Mouse (Mus musculus) lung, embryonic 14.5 days (tissue): ENCODE data around the gene Colgalt2. TPM values are rescaled to one million over a fixed set of nuclear protein-coding genes. Genes with fewer than 3 reads are reported as not detected.

Experiments
- ATAC-seq: fragments of 200-750 bp; cut with Nextera tagmentation; 2 replicates; pipeline ENCODE4 v1.8.0; 2017; ENCODE audit warnings: mild to moderate bottlenecking, moderate TSS enrichment, moderate library complexity; ENCODE audit not compliant: insufficient read depth
- DNase-seq: peaks from one replicate; pipeline ENCODE4 v3.0.0-alpha.2; 2015
- H3K27ac ChIP-seq: fragments of 300-500 bp; sonication (generic); 2 replicates; pipeline ENCODE4 v1.5.1; 2014; ENCODE audit warnings: low read depth, mild to moderate bottlenecking, moderate library complexity
- H3K27me3 ChIP-seq: fragments of 300-500 bp; sonication (generic); 2 replicates; pipeline ENCODE4 v1.6.1; 2014; ENCODE audit warnings: low read length, control low read depth; ENCODE audit not compliant: insufficient read depth
- H3K36me3 ChIP-seq: fragments of 300-500 bp; sonication (generic); 2 replicates; pipeline ENCODE4 v1.6.1; 2014; ENCODE audit warnings: control low read depth; ENCODE audit not compliant: insufficient read depth
- H3K4me1 ChIP-seq: fragments of 300-500 bp; sonication (generic); 2 replicates; pipeline ENCODE4 v1.6.1; 2014; ENCODE audit warnings: antibody characterized with exemption, control low read depth; ENCODE audit not compliant: insufficient read depth
- H3K4me2 ChIP-seq: fragments of 300-500 bp; sonication (generic); 2 replicates; pipeline ENCODE4 v1.6.1; 2014; ENCODE audit warnings: mild to moderate bottlenecking
- H3K4me3 ChIP-seq: fragments of 300-500 bp; sonication (generic); 2 replicates; pipeline ENCODE4 v1.5.1; 2014; ENCODE audit warnings: low read depth, low read length
- H3K9ac ChIP-seq: fragments of 300-500 bp; sonication (generic); 2 replicates; pipeline ENCODE4 v1.6.1; 2014
- H3K9me3 ChIP-seq: fragments of 300-500 bp; sonication (generic); 2 replicates; pipeline ENCODE4 v1.6.1; 2016; ENCODE audit warnings: low read depth, low read length, control low read depth
- CTCF ChIP-seq: IDR thresholded peaks from 2 replicates; pipeline ENCODE4 v1.5.1; 2016; ENCODE audit warnings: antibody characterized with exemption, low read depth
- WGBS: fragments of 180-500 bp; shearing (Covaris S2); extraction: QIAGEN DNeasy Blood & Tissue Kit; methylation state at CpG from one replicate; pipeline ENCODE4 v1.1.7; 2014; 5-methylcytosine and 5-hydroxymethylcytosine counted together
- polyA plus RNA-seq: library from polyadenylated mRNA; unstranded; fragments of >200 nt; fragmentation: Nextera tagmentation; extraction: Ambion mirVana; gene quantifications from 2 replicates; pipeline ENCODE4 v1.2.1, GENCODE M21; 2014

Gene Colgalt2
- polyA plus RNA-seq, 1 experiment from 2014 or later, result 0.92 TPM

DNA sequence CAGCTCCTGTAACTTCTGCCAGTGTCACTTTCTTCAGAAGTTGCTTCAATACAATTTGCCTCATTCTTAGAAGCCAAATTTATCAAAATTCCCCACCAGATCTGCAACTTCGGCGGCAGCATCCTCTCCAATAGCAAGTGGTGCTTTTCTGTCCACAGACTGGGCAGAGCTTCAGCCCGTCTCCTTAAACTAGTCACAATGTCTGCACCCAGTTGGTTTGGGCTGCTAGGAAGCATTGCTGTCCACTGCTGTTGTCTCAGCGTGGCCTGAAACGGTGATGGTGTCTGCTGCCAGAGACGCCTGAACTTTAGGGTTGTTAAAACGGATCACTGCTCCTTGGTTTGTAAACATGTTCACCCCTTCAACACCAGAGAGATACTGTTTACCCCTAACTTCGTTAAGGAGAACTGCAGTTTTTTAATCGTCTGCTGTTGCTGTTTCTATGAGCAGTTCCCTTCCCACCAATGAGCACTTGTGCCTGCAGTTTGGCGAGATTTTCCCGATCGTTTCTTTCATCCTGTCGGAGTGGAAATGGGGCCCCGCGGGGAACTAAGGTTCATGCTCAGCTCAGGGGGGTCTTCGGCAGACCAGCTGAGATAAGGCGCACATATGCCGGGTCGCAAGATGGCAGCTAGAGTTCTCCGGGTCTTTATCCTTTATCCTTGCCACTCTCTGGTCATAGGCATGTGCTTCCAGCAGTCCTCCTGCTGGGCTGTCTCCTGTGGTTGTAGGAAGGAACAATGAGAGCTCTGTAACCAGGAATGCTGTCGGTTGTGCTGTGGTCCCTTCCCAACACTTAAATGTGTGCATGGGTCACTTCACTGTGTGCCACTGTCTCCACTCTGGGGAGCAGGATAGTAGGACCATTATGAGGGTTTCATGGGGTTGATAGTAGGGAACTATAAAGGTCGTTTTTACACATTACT, 7.7 kb downstream of the Colgalt2 start:
- Histone ChIP-seq H3K9me3 (peaks cover 3% of the 10 kb centered on the region), H3K4me3 (no peak overlapping the region), H3K4me2 (peak overlapping the region; percentile 44), H3K27me3 (peaks cover 4% of the 10 kb centered on the region; the same call in 1 of the 2 replicates), H3K27ac (no peak overlapping the region), H3K9ac (no peak overlapping the region), H3K4me1 (no peaks in the 10 kb centered on the region), H3K36me3 (no peaks in the 10 kb centered on the region)
- DNase-seq, result no peak
- TF ChIP-seq CTCF, result no peak
- WGBS, result 27% methylated on average over 22 of the region's 22 CpGs
- ATAC-seq, result no peak

- Histone ChIP-seq H3K4me3 (no peak overlapping the region), H3K36me3 (no peaks in the 10 kb centered on the region), H3K27ac (no peak overlapping the region), H3K4me1 (no peaks in the 10 kb centered on the region), H3K4me2 (no peak overlapping the region), H3K27me3 (no peaks in the 10 kb centered on the region), H3K9ac (no peak overlapping the region), H3K9me3 (peaks cover 8% of the 10 kb centered on the region)
- no peak for DNase-seq
- no peak for TF ChIP-seq CTCF
- 77% methylated on average over 4 of the region's 4 CpGs for WGBS
- no peak for ATAC-seq
These were observed 9.7 kb downstream of the Colgalt2 start for GRCm38 (mm10) chr1:152409356-152409755.

GRCm38 (mm10) chr1:152410657-152411056, 11.0 kb downstream of the Colgalt2 start:
- no peak for TF ChIP-seq CTCF
- no peaks in the 10 kb centered on the region for H3K27me3 ChIP-seq
- H3K9ac ChIP-seq, result no peak overlapping the region
- H3K4me3 ChIP-seq, result no peak overlapping the region
- H3K4me1 ChIP-seq, result peaks cover 3% of the 10 kb centered on the region; the same call in 1 of the 2 replicates
- DNase-seq, result no peak
- peaks cover 8% of the 10 kb centered on the region for H3K9me3 ChIP-seq
- ATAC-seq, result no peak
- WGBS, result 88% methylated on average over 3 of the region's 3 CpGs
- H3K4me2 ChIP-seq, result no peak overlapping the region
- no peak overlapping the region for H3K27ac ChIP-seq
- no peaks in the 10 kb centered on the region for H3K36me3 ChIP-seq

DNA sequence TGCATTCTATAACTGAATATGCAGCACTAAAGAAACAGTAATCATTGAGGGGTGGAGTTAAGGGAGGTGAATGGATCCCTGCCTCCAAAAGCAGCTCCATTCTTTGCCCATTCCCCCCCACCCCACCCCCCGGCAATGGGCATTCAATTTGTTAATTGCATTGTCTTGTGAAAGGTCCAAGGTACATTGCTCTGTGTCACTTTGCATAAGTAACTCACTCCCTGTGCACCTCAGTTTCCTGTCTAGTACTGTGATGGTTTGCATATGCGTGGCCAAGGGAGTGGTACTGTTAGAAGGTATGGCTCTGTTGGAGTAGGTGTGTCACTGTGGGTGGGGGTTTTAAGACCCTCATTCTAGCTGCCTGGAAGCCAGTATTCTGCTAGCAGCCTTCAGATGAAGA, 13.5 kb downstream of the Colgalt2 start:
- Histone ChIP-seq H3K36me3 (no peaks in the 10 kb centered on the region), H3K4me1 (peaks cover 8% of the 10 kb centered on the region; the same call in 1 of the 2 replicates), H3K4me3 (no peak overlapping the region), H3K27me3 (no peaks in the 10 kb centered on the region), H3K27ac (no peak overlapping the region), H3K4me2 (no peak overlapping the region), H3K9me3 (peaks cover 8% of the 10 kb centered on the region), H3K9ac (no peak overlapping the region)
- ATAC-seq (no peak), DNase-seq (no peak)
- WGBS, result 94% methylated on average over 2 of the region's 2 CpGs
- TF ChIP-seq CTCF, result no peak

GRCm38 (mm10) chr1:152413961-152414360, 14.3 kb downstream of the Colgalt2 start:
- no peaks in the 10 kb centered on the region for H3K36me3 ChIP-seq
- H3K4me3 ChIP-seq, result no peak overlapping the region
- peaks cover 8% of the 10 kb centered on the region for H3K9me3 ChIP-seq
- no peak for DNase-seq
- no peak for TF ChIP-seq CTCF
- H3K27me3 ChIP-seq, result no peaks in the 10 kb centered on the region
- 65% methylated on average over 1 of the region's 1 CpGs for WGBS
- no peak overlapping the region for H3K27ac ChIP-seq
- peaks cover 8% of the 10 kb centered on the region; the same call in 1 of the 2 replicates for H3K4me1 ChIP-seq
- no peak for ATAC-seq
- H3K9ac ChIP-seq, result no peak overlapping the region
- no peak overlapping the region for H3K4me2 ChIP-seq

- Histone ChIP-seq H3K4me1 (peaks cover 8% of the 10 kb centered on the region; the same call in 1 of the 2 replicates), H3K4me3 (no peak overlapping the region), H3K9ac (no peak overlapping the region), H3K27ac (no peak overlapping the region), H3K4me2 (no peak overlapping the region), H3K36me3 (no peaks in the 10 kb centered on the region), H3K27me3 (no peaks in the 10 kb centered on the region), H3K9me3 (peaks cover 8% of the 10 kb centered on the region)
- 72% methylated on average over 10 of the region's 10 CpGs for WGBS
- DNase-seq, result no peak
- TF ChIP-seq CTCF, result no peak
- no peak for ATAC-seq
These were observed 14.8 kb downstream of the Colgalt2 start for GRCm38 (mm10) chr1:152414451-152414850.

DNA sequence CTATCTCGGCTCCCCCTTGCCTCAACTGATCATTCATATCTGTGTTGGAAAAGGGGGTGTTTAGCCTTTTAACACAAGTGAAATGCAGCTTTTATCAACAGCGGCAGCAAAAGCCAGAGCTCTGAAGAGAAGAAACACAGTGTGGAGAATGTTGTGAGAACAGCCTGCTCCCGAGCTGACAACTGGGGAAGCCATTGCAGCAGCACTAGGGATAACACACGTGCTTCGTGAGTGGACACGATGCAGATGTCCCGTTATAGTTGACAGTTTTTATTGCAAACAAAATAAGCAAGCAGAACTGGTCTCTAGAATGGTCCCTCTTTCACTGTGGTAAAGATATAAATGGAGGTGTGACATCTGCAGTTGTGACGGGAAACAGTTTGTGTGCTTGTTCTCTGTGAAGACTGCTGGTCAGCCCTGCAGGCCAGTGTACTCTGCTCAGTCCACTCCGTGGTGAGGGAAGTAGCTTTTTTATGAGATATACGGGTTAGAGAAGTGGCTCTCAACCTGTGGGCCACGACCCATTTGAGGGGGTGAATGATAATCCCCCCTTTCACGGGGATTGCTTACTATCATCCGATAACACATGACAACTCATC, 16.8 kb downstream of the Colgalt2 start:
- WGBS, result 32% methylated on average over 13 of the region's 13 CpGs
- Histone ChIP-seq H3K9ac (no peak overlapping the region), H3K9me3 (peaks cover 8% of the 10 kb centered on the region), H3K4me3 (no peak overlapping the region), H3K4me1 (peaks cover 12% of the 10 kb centered on the region; the same call in 1 of the 2 replicates), H3K4me2 (no peak overlapping the region), H3K27me3 (0 out of 2 replicates have a peak, but pooled peaks cover 4% of the 10 kb centered on the region), H3K27ac (no peak overlapping the region), H3K36me3 (no peaks in the 10 kb centered on the region)
- ATAC-seq, result peak; percentile 72
- TF ChIP-seq CTCF, result no peak
- DNase-seq, result peak; percentile 89
